Mouse (Mus musculus): ENCODE results near the gene Cenpp.

- no peak for TF ChIP-seq CTCF (IDR thresholded peaks at IDR 0.05; ENCODE audit: borderline replicate concordance, control insufficient read depth, extremely low read depth, insufficient read depth, low read length, poor library complexity)
- TF ChIP-seq POLR2A (IDR thresholded peaks at IDR 0.05; ENCODE audit: control insufficient read depth, extremely low read depth, insufficient read depth, low read length, poor library complexity): no peak
Observed at GRCm38 (mm10) chr13:49480057-49480456, 172.5 kb downstream of the Cenpp start.
